Mouse (Mus musculus) stomach, embryonic 14.5 days (tissue): ENCODE data around the gene Fam180a. TPM values are rescaled to one million over a fixed set of nuclear protein-coding genes. Genes with fewer than 3 reads are reported as not detected.

Experiments used
- ATAC-seq: fragments of 200-750 bp; cut with Nextera tagmentation; 2 replicates; pipeline ENCODE4 v1.8.0; 2017; ENCODE audit warnings: low read depth, moderate TSS enrichment; ENCODE audit not compliant: insufficient number of reproducible peaks, insufficient read depth, low FRiP score
- H3K27ac ChIP-seq: fragments of 300-500 bp; sonication (generic); 2 replicates; pipeline ENCODE4 v1.5.1; 2014; ENCODE audit warnings: mild to moderate bottlenecking, low read length, moderate library complexity, mixed read lengths
- H3K27me3 ChIP-seq: fragments of 300-500 bp; sonication (generic); 2 replicates; pipeline ENCODE4 v1.6.1; 2014; ENCODE audit warnings: low read length, control low read depth, mixed read lengths; ENCODE audit not compliant: control insufficient read depth, insufficient read depth
- H3K36me3 ChIP-seq: fragments of 300-500 bp; sonication (generic); 2 replicates; pipeline ENCODE4 v1.6.1; 2014; ENCODE audit warnings: mild to moderate bottlenecking, control low read depth, low read length, moderate library complexity, mixed read lengths; ENCODE audit not compliant: control insufficient read depth, insufficient read depth
- H3K4me1 ChIP-seq: fragments of 300-500 bp; sonication (generic); 2 replicates; pipeline ENCODE4 v1.6.1; 2014; ENCODE audit warnings: low read length, control low read depth, mixed read lengths; ENCODE audit not compliant: control insufficient read depth, insufficient read depth
- H3K4me2 ChIP-seq: fragments of 300-500 bp; sonication (generic); replicated peaks from 2 replicates; pipeline ENCODE4 v1.6.1; 2014; ENCODE audit warnings: low read depth, low read length, control low read depth
- H3K4me3 ChIP-seq: fragments of 300-500 bp; sonication (generic); 2 replicates; pipeline ENCODE4 v1.5.1; 2014; ENCODE audit warnings: low read depth, low read length, control low read depth
- H3K9ac ChIP-seq: fragments of 300-500 bp; sonication (generic); replicated peaks from 2 replicates; pipeline ENCODE4 v1.6.1; 2014; ENCODE audit warnings: low read depth, mild to moderate bottlenecking, control low read depth, low read length, moderate library complexity, mixed read lengths
- H3K9me3 ChIP-seq: fragments of 300-500 bp; sonication (generic); 2 replicates; pipeline ENCODE4 v1.6.1; 2016; ENCODE audit warnings: low read depth, low read length, control low read depth; ENCODE audit not compliant: control insufficient read depth
- WGBS: fragments of 180-500 bp; shearing (Covaris S2); extraction: QIAGEN DNeasy Blood & Tissue Kit; methylation state at CpG from one replicate; pipeline ENCODE4 v1.1.7; 2014; 5-methylcytosine and 5-hydroxymethylcytosine counted together
- polyA plus RNA-seq: library from polyadenylated mRNA; unstranded; fragments of >200 nt; fragmentation: Nextera tagmentation; extraction: Ambion mirVana; gene quantifications from 2 replicates; pipeline ENCODE4 v1.2.1, GENCODE M21; 2014

Gene Fam180a
- polyA plus RNA-seq, 1 experiment from 2014 or later: 2.7 TPM

DNA sequence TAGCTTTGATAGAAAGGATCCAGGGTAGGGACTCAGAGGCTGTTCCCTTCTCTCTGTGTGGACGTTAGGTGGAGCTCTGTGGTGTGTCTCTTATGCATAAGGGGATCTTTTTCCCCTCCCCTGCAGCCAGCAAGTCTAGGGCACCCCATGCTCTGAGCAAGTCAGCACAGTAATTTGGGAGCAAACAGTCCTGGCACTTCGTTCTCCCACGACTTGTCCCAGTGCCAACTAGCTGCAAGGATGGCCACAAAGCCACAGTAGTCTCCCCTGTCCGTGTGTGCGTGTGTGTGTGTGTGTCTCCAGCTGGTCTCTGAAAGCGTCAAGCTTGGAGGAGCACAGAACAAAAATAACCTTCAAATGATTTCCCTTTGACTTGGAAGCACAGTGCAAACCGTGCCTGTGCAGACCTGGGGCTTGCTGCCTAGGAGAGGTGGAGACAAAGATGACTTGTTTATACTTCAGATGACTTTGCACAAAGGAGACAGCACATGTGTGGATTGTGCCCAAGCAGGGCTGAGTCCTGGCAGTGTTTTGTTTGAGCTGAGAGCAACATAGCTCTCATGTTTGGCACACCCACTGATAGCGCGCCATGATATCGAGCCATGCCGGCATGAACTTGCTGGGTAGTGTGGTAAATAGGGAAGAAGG lies 37.7 kb downstream of the Fam180a start:
- H3K4me2 ChIP-seq: no peak overlapping the region
- no peaks in the 10 kb centered on the region for H3K36me3 ChIP-seq
- no peaks in the 10 kb centered on the region for H3K9me3 ChIP-seq
- ATAC-seq: peak; percentile 71; the same call in 1 of the 2 replicates
- 0 out of 2 replicates have a peak overlapping the region, but pooled peaks have one; percentile 6 for H3K27ac ChIP-seq
- H3K4me1 ChIP-seq: 0 out of 2 replicates have a peak, but pooled peaks cover 8% of the 10 kb centered on the region
- no peak overlapping the region for H3K4me3 ChIP-seq
- WGBS: 58% methylated on average over 11 of the region's 11 CpGs
- H3K9ac ChIP-seq: no peak overlapping the region
- H3K27me3 ChIP-seq: no peaks in the 10 kb centered on the region

GRCm38 (mm10) chr6:35279306-35279705 lies 46.6 kb downstream of the Fam180a start:
- Histone ChIP-seq H3K4me1 (no peaks in the 10 kb centered on the region), H3K4me2 (no peak overlapping the region), H3K27ac (no peak overlapping the region), H3K9me3 (no peaks in the 10 kb centered on the region), H3K9ac (no peak overlapping the region), H3K36me3 (no peaks in the 10 kb centered on the region), H3K4me3 (no peak overlapping the region), H3K27me3 (no peaks in the 10 kb centered on the region)
- 78% methylated on average over 10 of the region's 10 CpGs for WGBS
- no peak for ATAC-seq

DNA sequence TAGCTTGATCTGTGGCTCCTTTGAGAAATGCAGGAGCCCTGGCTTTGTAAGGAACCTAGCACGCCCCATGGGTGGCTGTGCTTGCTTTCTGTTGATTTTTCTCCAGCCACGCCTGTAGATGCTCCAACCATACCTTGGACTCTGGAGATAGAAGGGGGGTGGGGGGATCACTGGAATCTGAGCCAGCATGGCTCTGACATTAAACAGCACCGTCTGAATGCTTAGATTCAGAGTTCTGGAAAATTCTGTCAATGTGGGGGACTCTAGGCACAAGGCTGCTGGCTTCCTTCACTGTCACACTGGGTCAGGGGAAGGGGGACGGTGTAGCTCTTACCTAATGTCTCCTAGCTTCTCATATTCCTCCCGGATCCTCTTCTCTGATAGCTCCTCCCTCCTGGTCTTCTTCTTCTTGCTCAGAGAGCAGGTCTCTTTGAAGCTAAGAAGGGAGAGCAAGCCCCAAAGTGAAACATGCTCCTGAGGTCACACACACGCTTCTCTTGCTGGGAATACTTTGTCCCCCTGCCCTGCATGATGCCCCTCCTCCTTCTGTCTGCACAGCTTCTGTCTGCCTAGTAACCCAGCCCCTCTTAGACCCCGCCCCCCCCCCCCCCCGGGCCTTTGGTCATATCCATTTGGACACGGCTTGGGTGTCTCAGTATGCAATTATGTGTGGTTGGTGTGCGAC lies 47.9 kb downstream of the Fam180a start:
- no peaks in the 10 kb centered on the region for H3K9me3 ChIP-seq
- no peak overlapping the region for H3K27ac ChIP-seq
- no peak overlapping the region for H3K4me3 ChIP-seq
- no peaks in the 10 kb centered on the region for H3K27me3 ChIP-seq
- H3K4me2 ChIP-seq: no peak overlapping the region
- H3K4me1 ChIP-seq: 0 out of 2 replicates have a peak, but pooled peaks cover 3% of the 10 kb centered on the region
- ATAC-seq: peak; percentile 65; the same call in 1 of the 2 replicates
- no peaks in the 10 kb centered on the region for H3K36me3 ChIP-seq
- no peak overlapping the region for H3K9ac ChIP-seq
- 40% methylated on average over 10 of the region's 10 CpGs for WGBS

GRCm38 (mm10) chr6:35273391-35274082 lies 52.4 kb downstream of the Fam180a start:
- Histone ChIP-seq H3K36me3 (no peaks in the 10 kb centered on the region), H3K4me2 (no peak overlapping the region), H3K4me3 (no peak overlapping the region), H3K9ac (no peak overlapping the region), H3K4me1 (0 out of 2 replicates have a peak, but pooled peaks cover 3% of the 10 kb centered on the region), H3K9me3 (no peaks in the 10 kb centered on the region), H3K27me3 (no peaks in the 10 kb centered on the region), H3K27ac (no peak overlapping the region)
- 52% methylated on average over 11 of the region's 11 CpGs for WGBS
- ATAC-seq: no peak

- no peaks in the 10 kb centered on the region for H3K9me3 ChIP-seq
- no peaks in the 10 kb centered on the region for H3K27me3 ChIP-seq
- no peak overlapping the region for H3K4me2 ChIP-seq
- no peaks in the 10 kb centered on the region for H3K36me3 ChIP-seq
- 0 out of 2 replicates have a peak, but pooled peaks cover 3% of the 10 kb centered on the region for H3K4me1 ChIP-seq
- WGBS: 79% methylated on average over 20 of the region's 20 CpGs
- ATAC-seq: no peak
- no peak overlapping the region for H3K9ac ChIP-seq
- H3K4me3 ChIP-seq: no peak overlapping the region
- no peak overlapping the region for H3K27ac ChIP-seq
These were observed 53.8 kb downstream of the Fam180a start for GRCm38 (mm10) chr6:35271868-35272765.

GRCm38 (mm10) chr6:35271094-35271855 lies 54.7 kb downstream of the Fam180a start:
- no peak overlapping the region for H3K4me2 ChIP-seq
- no peaks in the 10 kb centered on the region for H3K27me3 ChIP-seq
- H3K36me3 ChIP-seq: no peaks in the 10 kb centered on the region
- no peak for ATAC-seq
- 91% methylated on average over 12 of the region's 12 CpGs for WGBS
- H3K4me1 ChIP-seq: 0 out of 2 replicates have a peak, but pooled peaks cover 3% of the 10 kb centered on the region
- H3K4me3 ChIP-seq: no peak overlapping the region
- no peaks in the 10 kb centered on the region for H3K9me3 ChIP-seq
- H3K27ac ChIP-seq: no peak overlapping the region
- no peak overlapping the region for H3K9ac ChIP-seq

DNA sequence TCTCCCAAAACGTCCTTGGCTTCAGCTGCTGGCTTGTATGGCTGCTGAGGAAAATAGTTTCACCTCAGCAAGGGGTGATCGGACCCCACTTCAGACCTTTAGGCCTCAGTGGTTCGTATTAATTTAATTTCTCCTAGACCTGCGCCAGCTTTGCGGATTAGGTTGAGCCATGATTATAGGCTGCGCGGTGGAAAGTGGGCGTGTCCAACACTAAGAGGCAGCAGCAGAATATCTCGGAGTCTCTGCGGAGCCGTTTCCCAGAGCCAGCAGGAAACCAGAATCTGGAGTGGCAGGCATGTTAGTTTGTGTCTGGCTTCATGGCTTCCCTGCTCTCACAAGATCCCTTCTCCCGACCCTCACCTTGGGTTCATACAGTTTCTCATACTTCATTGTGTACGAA lies 56.3 kb downstream of the Fam180a start:
- no peak overlapping the region for H3K4me3 ChIP-seq
- H3K27ac ChIP-seq: no peak overlapping the region
- no peak overlapping the region for H3K9ac ChIP-seq
- no peaks in the 10 kb centered on the region for H3K9me3 ChIP-seq
- no peaks in the 10 kb centered on the region for H3K27me3 ChIP-seq
- H3K4me1 ChIP-seq: 0 out of 2 replicates have a peak, but pooled peaks cover 3% of the 10 kb centered on the region
- H3K4me2 ChIP-seq: no peak overlapping the region
- no peaks in the 10 kb centered on the region for H3K36me3 ChIP-seq
- no peak for ATAC-seq
- WGBS: 81% methylated on average over 13 of the region's 13 CpGs
